Mouse (Mus musculus): ENCODE measurements around the gene Ccdc155.

Gene Ccdc155

GRCm38 (mm10) chr7:45204380-45205143 lies at the start of gene Ccdc155:
TSS of gene Ccdc155 (minus strand) at chr7:45204892.
- peak; percentile 46 for DNase-seq (ENCODE audit: low read depth)

GRCm38 (mm10) chr7:45253806-45254205 lies 49.1 kb upstream of the Ccdc155 start:
- DNase-seq (ENCODE audit: low read depth) = no peak

- no peak for DNase-seq (ENCODE audit: low read depth)
Observed at GRCm38 (mm10) chr7:45247666-45248065, 43.0 kb upstream of the Ccdc155 start.

- DNase-seq (ENCODE audit: low read depth) = no peak
Observed at GRCm38 (mm10) chr7:45241389-45241749, 36.7 kb upstream of the Ccdc155 start.

GRCm38 (mm10) chr7:45240633-45241388 lies 36.1 kb upstream of the Ccdc155 start, which contains the start of gene Slc6a16:
TSS of gene Slc6a16 (plus strand) at chr7:45241085.
- DNase-seq (ENCODE audit: low read depth) = no peak

- DNase-seq (ENCODE audit: low read depth) = no peak
Observed at GRCm38 (mm10) chr7:45240109-45240508, 35.4 kb upstream of the Ccdc155 start.

GRCm38 (mm10) chr7:45238723-45239496 lies 34.2 kb upstream of the Ccdc155 start, which contains the start of gene Cd37:
TSS of gene Cd37 (minus strand) at chr7:45239115.
- no peak for DNase-seq (ENCODE audit: low read depth)

GRCm38 (mm10) chr7:45237747-45238699 lies 33.3 kb upstream of the Ccdc155 start:
- no peak for DNase-seq (ENCODE audit: low read depth)

GRCm38 (mm10) chr7:45235656-45236180 lies 31.0 kb upstream of the Ccdc155 start:
- DNase-seq (ENCODE audit: low read depth) = no peak

GRCm38 (mm10) chr7:45234922-45235571 lies 30.4 kb upstream of the Ccdc155 start:
- no peak for DNase-seq (ENCODE audit: low read depth)

- DNase-seq (ENCODE audit: low read depth) = no peak
Observed at GRCm38 (mm10) chr7:45234333-45234841, 29.7 kb upstream of the Ccdc155 start.

- no peak for DNase-seq (ENCODE audit: low read depth)
Observed at GRCm38 (mm10) chr7:45233580-45234332, 29.1 kb upstream of the Ccdc155 start.

GRCm38 (mm10) chr7:45232716-45233465 lies 28.2 kb upstream of the Ccdc155 start:
- no peak for DNase-seq (ENCODE audit: low read depth)

- DNase-seq (ENCODE audit: low read depth) = no peak
Observed at GRCm38 (mm10) chr7:45231941-45232340, 27.2 kb upstream of the Ccdc155 start.

- no peak for DNase-seq (ENCODE audit: low read depth)
Observed at GRCm38 (mm10) chr7:45231192-45231591, 26.5 kb upstream of the Ccdc155 start.

GRCm38 (mm10) chr7:45229459-45230203 lies 24.9 kb upstream of the Ccdc155 start:
- DNase-seq (ENCODE audit: low read depth) = no peak

- DNase-seq (ENCODE audit: low read depth) = no peak
Observed at GRCm38 (mm10) chr7:45229046-45229445, 24.4 kb upstream of the Ccdc155 start.

GRCm38 (mm10) chr7:45228548-45228947 lies 23.9 kb upstream of the Ccdc155 start:
- no peak for DNase-seq (ENCODE audit: low read depth)
